Mouse (Mus musculus): Measurements from ENCODE around the gene Cd27. TPM values are rescaled to one million over a fixed set of nuclear protein-coding genes. Genes with fewer than 3 reads are reported as not detected.

Cd27 gene
- total and polyA plus RNA-seq, 3 experiments: 0.46 TPM; not detected in 2

DNA sequence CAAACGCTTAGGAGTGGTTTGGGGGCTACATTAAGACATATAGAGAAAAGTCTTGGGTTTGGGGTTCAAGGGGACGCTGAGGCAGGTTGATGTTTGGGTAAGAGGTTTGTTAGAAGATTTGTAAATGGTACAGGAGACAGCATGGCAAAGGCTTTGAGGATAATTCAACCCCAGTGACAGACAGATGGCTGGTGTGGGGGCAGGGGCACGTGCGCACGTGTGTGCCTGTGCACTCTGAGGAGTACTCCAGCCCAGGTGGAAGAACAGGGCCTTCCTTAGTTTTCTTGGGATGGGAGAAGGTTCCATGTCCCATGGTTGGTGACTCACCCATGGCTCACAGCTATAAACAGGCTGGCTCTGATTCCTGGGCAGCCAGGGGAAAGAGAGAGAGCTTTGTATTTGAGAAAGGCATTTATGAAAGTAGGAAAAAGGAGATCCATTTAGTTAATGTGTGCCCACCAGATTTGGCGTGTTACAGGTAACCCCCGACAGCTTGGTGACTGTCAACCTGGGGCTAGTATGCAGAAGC, 18.8 kb upstream of the Cd27 start:
- no peaks in the 10 kb centered on the region for H3K79me2 ChIP-seq (ENCODE audit: control insufficient read depth, insufficient read depth, low read length, poor library complexity)
- H3K27ac ChIP-seq (ENCODE audit: control insufficient read depth, low read depth, low read length): peak overlapping the region; percentile 60
- no peak for TF ChIP-seq GATA1 (IDR thresholded peaks at IDR 0.05; ENCODE audit: low read depth, low read length)
- TF ChIP-seq USF1 (IDR thresholded peaks at IDR 0.05; ENCODE audit: low read depth, low read length): no peak
- TF ChIP-seq ZC3H11A (IDR thresholded peaks at IDR 0.05; ENCODE audit: low read depth, low read length): no peak
- TF ChIP-seq CTCF (IDR thresholded peaks at IDR 0.05 in 2 of 3, conservative IDR thresholded peaks at IDR 0.05 in 1 of 3; ENCODE audit: control insufficient read depth in 1 of 3, insufficient read depth in 1 of 3, low read depth in 2 of 3, low read length in 3 of 3, poor library complexity in 1 of 3, severe bottlenecking in 1 of 3): no peak
- TF ChIP-seq MAX (IDR thresholded peaks at IDR 0.05; ENCODE audit: low read length): no peak
- TF ChIP-seq MXI1 (IDR thresholded peaks at IDR 0.05; ENCODE audit: low read depth, low read length): no peak
- TF ChIP-seq NELFE (IDR thresholded peaks at IDR 0.05; ENCODE audit: low read depth, low read length): no peak; the same call in 1 of the 2 replicates
- TF ChIP-seq ZNF384 (IDR thresholded peaks at IDR 0.05; ENCODE audit: low read depth, low read length): no peak
- TF ChIP-seq MYB (IDR thresholded peaks at IDR 0.05; ENCODE audit: low read depth, low read length): no peak
- no peak for TF ChIP-seq UBTF (IDR thresholded peaks at IDR 0.05; ENCODE audit: borderline replicate concordance, insufficient read depth, low read depth, low read length)
- no peak for TF ChIP-seq MAFK (IDR thresholded peaks at IDR 0.05; ENCODE audit: borderline replicate concordance, low read depth, low read length)
- TF ChIP-seq NRF1 (IDR thresholded peaks at IDR 0.05; ENCODE audit: insufficient read depth, low read depth, low read length, poor library complexity, severe bottlenecking): no peak
- TF ChIP-seq TCF12 (IDR thresholded peaks at IDR 0.05; ENCODE audit: low read depth, low read length): no peak
- no peak for TF ChIP-seq TBP (IDR thresholded peaks at IDR 0.05; ENCODE audit: low read depth, low read length)
- TF ChIP-seq E2F4 (IDR thresholded peaks at IDR 0.05; ENCODE audit: borderline replicate concordance, low read depth, low read length): no peak
- no peak for TF ChIP-seq TAL1 (IDR thresholded peaks at IDR 0.05; ENCODE audit: low read length)
- no peak for TF ChIP-seq HCFC1 (IDR thresholded peaks at IDR 0.05; ENCODE audit: low read depth, low read length)
- no peak for DNase-seq (ENCODE audit: low read depth, low spot score)
- H3K9ac ChIP-seq (ENCODE audit: control insufficient read depth, low read depth, low read length, poor library complexity, severe bottlenecking): peak overlapping the region; percentile 13; the same call in 1 of the 2 replicates
- no peaks in the 10 kb centered on the region for H3K9me3 ChIP-seq (replicated peaks; ENCODE audit: insufficient read depth, low read length)
- no peak overlapping the region; a peak in 1 of 4 replicates for H3K4me3 ChIP-seq (ENCODE audit: control insufficient read depth in 1 of 2, insufficient read depth in 1 of 2, low read depth in 2 of 2, low read length in 2 of 2)
- peaks cover 21 to 25% of the 10 kb centered on the region in 2 experiments; a peak in 3 of 4 replicates for H3K4me1 ChIP-seq (ENCODE audit: control insufficient read depth in 1 of 2, insufficient read depth in 2 of 2, low read length in 2 of 2)
- H3K36me3 ChIP-seq (ENCODE audit: control insufficient read depth in 1 of 2, insufficient read depth in 2 of 2, low read length in 2 of 2): peaks cover 0 to 26% of the 10 kb centered on the region in 2 experiments; a peak in 2 of 4 replicates
- no peaks in the 10 kb centered on the region for H3K27me3 ChIP-seq (ENCODE audit: control insufficient read depth in 1 of 2, insufficient read depth in 2 of 2, low read length in 2 of 2)

DNA sequence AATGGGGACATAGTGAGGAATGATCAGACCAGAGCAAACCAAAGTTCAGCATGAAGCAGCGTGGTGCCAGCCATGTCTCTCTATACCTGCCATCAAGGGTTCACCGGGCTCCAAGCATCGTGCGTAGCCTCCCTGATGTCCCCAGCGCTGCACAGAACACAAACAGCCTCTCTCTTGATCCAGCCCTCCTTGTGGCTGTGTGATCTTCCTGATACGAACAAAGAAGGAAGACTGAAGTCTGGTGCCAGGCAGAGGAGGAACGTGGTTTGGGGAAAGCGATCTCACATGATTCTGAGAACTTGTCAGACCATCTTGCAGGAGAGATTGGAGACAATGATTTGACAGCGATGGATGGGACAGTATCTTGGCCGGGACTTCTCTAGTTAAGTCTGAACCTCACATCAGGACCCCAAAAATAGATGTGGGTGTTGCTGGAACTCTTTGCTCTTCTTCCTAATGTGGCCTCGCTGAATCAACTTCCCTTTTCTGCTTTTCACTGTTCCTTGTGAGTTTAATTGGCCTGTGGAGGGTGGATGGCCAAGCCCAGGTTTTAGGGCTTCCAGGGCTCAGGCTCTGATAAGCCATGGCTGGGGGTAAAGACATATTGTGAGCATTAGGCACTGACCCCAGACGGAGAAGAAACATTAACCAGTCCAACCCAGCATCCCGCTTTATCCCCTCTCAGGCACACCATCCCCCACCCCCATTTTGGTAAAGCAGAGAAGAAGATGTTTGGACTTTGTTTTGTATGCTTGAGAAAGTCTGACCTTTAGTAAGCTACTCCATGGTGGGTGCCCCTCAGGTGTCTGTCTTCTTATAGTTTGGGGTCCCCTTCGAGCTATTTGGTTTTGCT, 17.3 kb upstream of the Cd27 start:
- no peaks in the 10 kb centered on the region for H3K79me2 ChIP-seq (ENCODE audit: control insufficient read depth, insufficient read depth, low read length, poor library complexity)
- peaks cover 21 to 25% of the 10 kb centered on the region in 2 experiments; a peak in 3 of 4 replicates for H3K4me1 ChIP-seq (ENCODE audit: control insufficient read depth in 1 of 2, insufficient read depth in 2 of 2, low read length in 2 of 2)
- peak overlapping the region; percentile 65 for H3K27ac ChIP-seq (ENCODE audit: control insufficient read depth, low read depth, low read length)
- TF ChIP-seq MEF2A (IDR thresholded peaks at IDR 0.05; ENCODE audit: extremely low read depth, insufficient replicate concordance, low read depth, low read length, poor library complexity, severe bottlenecking): 0 out of 2 replicates have a peak, but pooled peaks have one; percentile 35
- TF ChIP-seq MYC (IDR thresholded peaks at IDR 0.05; ENCODE audit: low read depth, low read length): 0 out of 2 replicates have a peak, but pooled peaks have one; percentile 13
- TF ChIP-seq MYB (IDR thresholded peaks at IDR 0.05; ENCODE audit: low read depth, low read length): no peak
- TF ChIP-seq UBTF (IDR thresholded peaks at IDR 0.05; ENCODE audit: borderline replicate concordance, insufficient read depth, low read depth, low read length): 0 out of 2 replicates have a peak, but pooled peaks have one; percentile 40
- no peaks in the 10 kb centered on the region for H3K9me3 ChIP-seq (replicated peaks; ENCODE audit: insufficient read depth, low read length)
- peak; percentile 83 for DNase-seq (ENCODE audit: low read depth, low spot score)
- no peaks in the 10 kb centered on the region for H3K27me3 ChIP-seq (ENCODE audit: control insufficient read depth in 1 of 2, insufficient read depth in 2 of 2, low read length in 2 of 2)
- peak overlapping the region; percentile 12 to 43 for H3K4me3 ChIP-seq (ENCODE audit: control insufficient read depth in 1 of 2, insufficient read depth in 1 of 2, low read depth in 2 of 2, low read length in 2 of 2)
- H3K36me3 ChIP-seq (ENCODE audit: control insufficient read depth in 1 of 2, insufficient read depth in 2 of 2, low read length in 2 of 2): peaks cover 0 to 26% of the 10 kb centered on the region in 2 experiments; a peak in 2 of 4 replicates
- peak overlapping the region; percentile 34 for H3K9ac ChIP-seq (ENCODE audit: control insufficient read depth, low read depth, low read length, poor library complexity, severe bottlenecking)

All from MEL (cell line).